Mouse (Mus musculus) spleen, adult 2 months (tissue): ENCODE measurements around the gene Mief1. TPM values are rescaled to one million over a fixed set of nuclear protein-coding genes. Genes with fewer than 3 reads are reported as not detected.

Experiments
- DNase-seq, 2 experiments: peaks; one replicate each; pipeline versions ENCODE4 v3.0.0 to v3.0.0-alpha.2; 2012 to 2021; ENCODE audit warnings: low spot score in 2 of 2, low read depth in 1 of 2
- H3K27ac ChIP-seq: fragments of 200-500 bp; 2 replicates; pipeline ENCODE4 v1.5.1; 2012; ENCODE audit warnings: low read length, inconsistent platforms; ENCODE audit not compliant: insufficient read depth
- H3K27me3 ChIP-seq: fragments of 200-500 bp; 2 replicates; pipeline ENCODE4 v1.6.1; 2012; ENCODE audit warnings: mild to moderate bottlenecking, moderate library complexity, low read length, inconsistent platforms; ENCODE audit not compliant: control insufficient read depth, insufficient read depth
- H3K36me3 ChIP-seq: fragments of 200-500 bp; 2 replicates; pipeline ENCODE4 v1.6.1; 2012; ENCODE audit warnings: mild to moderate bottlenecking, low read length, inconsistent platforms; ENCODE audit not compliant: control insufficient read depth, insufficient read depth
- H3K4me1 ChIP-seq: fragments of 200-500 bp; 2 replicates; pipeline ENCODE4 v1.6.1; 2011; ENCODE audit warnings: inconsistent platforms; ENCODE audit not compliant: control insufficient read depth, insufficient read depth, insufficient read length
- H3K4me3 ChIP-seq: fragments of 200-500 bp; 2 replicates; pipeline ENCODE4 v1.5.1; 2011; ENCODE audit warnings: mild to moderate bottlenecking, inconsistent platforms; ENCODE audit not compliant: insufficient read depth, insufficient read length; ENCODE audit errors: extremely low read depth
- CTCF ChIP-seq: fragments of 200-500 bp; IDR thresholded peaks from 2 replicates; pipeline ENCODE4 v1.5.1; 2011; ENCODE audit warnings: mild to moderate bottlenecking, inconsistent platforms; ENCODE audit not compliant: insufficient read depth, insufficient read length, insufficient replicate concordance; ENCODE audit errors: extremely low read depth
- POLR2A ChIP-seq: fragments of 200-500 bp; IDR thresholded peaks from 2 replicates; pipeline ENCODE4 v1.6.1; 2011; ENCODE audit warnings: low read depth, low read length, inconsistent platforms
- WGBS: fragments of 180-500 bp; shearing (Covaris S2); methylation state at CpG from one replicate; pipeline ENCODE4 v1.1.7; 2018; 5-methylcytosine and 5-hydroxymethylcytosine counted together
- polyA plus RNA-seq: library from polyadenylated mRNA; depleted of rRNA; stranded (reverse); fragments of >200 nt; gene quantifications from 2 replicates; pipeline ENCODE4 v1.2.3, GENCODE M21; 2012

The Mief1 gene
- polyA plus RNA-seq, 1 experiment, result 11.7 TPM

GRCm38 (mm10) chr15:80261100-80261499 lies 27.3 kb downstream of the Mief1 start:
- H3K4me3 ChIP-seq, result no peak overlapping the region
- peaks cover 26% of the 10 kb centered on the region for H3K36me3 ChIP-seq
- peaks cover 11% of the 10 kb centered on the region; the same call in 1 of the 2 replicates for H3K4me1 ChIP-seq
- 87% methylated on average over 7 of the region's 7 CpGs for WGBS
- H3K27me3 ChIP-seq, result no peaks in the 10 kb centered on the region
- no peak overlapping the region for H3K27ac ChIP-seq
- TF ChIP-seq CTCF (no peak), POLR2A (no peak)
- DNase-seq, result no peak

GRCm38 (mm10) chr15:80263610-80264575 lies 30.1 kb downstream of the Mief1 start, which contains the start of gene Rps19bp1:
Rps19bp1 (minus strand) TSS chr15:80264315.
- DNase-seq, result peak; percentile 85 to 87
- Histone ChIP-seq H3K4me3 (peak within 1 kb of the TSS; percentile 85), H3K27me3 (no peaks in the 10 kb centered on the region), H3K4me1 (peaks cover 6% of the 10 kb centered on the region; the same call in 1 of the 2 replicates), H3K36me3 (peaks cover 6% of the 10 kb centered on the region; the same call in 1 of the 2 replicates), H3K27ac (peak within 1 kb of the TSS; percentile 43)
- under 1% methylated on average over 66 of the region's 66 CpGs for WGBS
- TF ChIP-seq CTCF (no peak), POLR2A (peak; percentile 57)

DNA sequence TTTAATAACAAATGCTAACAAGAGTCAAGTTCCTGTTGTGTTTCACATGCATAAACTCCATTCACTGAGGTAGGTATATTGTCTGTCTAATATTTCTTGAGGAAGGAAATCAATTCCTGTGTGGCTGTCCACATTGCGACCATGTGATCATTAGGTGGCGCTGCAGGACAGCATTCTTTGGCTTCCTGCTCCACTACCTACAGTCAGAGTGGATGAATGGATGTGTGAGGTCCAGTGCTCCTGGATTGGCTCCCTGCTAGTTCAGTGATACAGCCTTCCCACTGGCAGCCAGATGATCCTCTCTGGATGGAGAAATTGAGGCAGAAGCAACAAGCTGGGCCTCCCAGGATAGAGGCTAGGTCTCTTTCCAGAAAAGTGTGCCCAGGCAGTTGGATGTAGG lies 32.5 kb downstream of the Mief1 start:
- TF ChIP-seq CTCF (peak; percentile 75; the same call in 1 of the 2 replicates), POLR2A (no peak)
- 0% methylated on average over 2 of the region's 2 CpGs for WGBS
- Histone ChIP-seq H3K4me1 (peaks cover 6% of the 10 kb centered on the region; the same call in 1 of the 2 replicates), H3K27me3 (no peaks in the 10 kb centered on the region), H3K4me3 (no peak overlapping the region), H3K36me3 (no peaks in the 10 kb centered on the region), H3K27ac (no peak overlapping the region)
- peak; percentile 51 to 69 for DNase-seq

- 0 out of 2 replicates have a peak, but pooled peaks cover 2% of the 10 kb centered on the region for H3K27me3 ChIP-seq
- H3K4me3 ChIP-seq, result no peak overlapping the region
- no peaks in the 10 kb centered on the region for H3K36me3 ChIP-seq
- no peaks in the 10 kb centered on the region for H3K4me1 ChIP-seq
- WGBS, result 79% methylated on average over 3 of the region's 3 CpGs
- TF ChIP-seq POLR2A (no peak), CTCF (no peak)
- no peak overlapping the region for H3K27ac ChIP-seq
- no peak for DNase-seq
These were observed 38.1 kb downstream of the Mief1 start for GRCm38 (mm10) chr15:80271858-80272396.

GRCm38 (mm10) chr15:80277107-80277506 lies 43.3 kb downstream of the Mief1 start:
- 0 out of 2 replicates have a peak, but pooled peaks cover 2% of the 10 kb centered on the region for H3K27me3 ChIP-seq
- H3K4me3 ChIP-seq, result no peak overlapping the region
- 40% methylated on average over 9 of the region's 9 CpGs for WGBS
- H3K36me3 ChIP-seq, result no peaks in the 10 kb centered on the region
- no peak for TF ChIP-seq POLR2A
- no peak for TF ChIP-seq CTCF
- no peaks in the 10 kb centered on the region for H3K4me1 ChIP-seq
- H3K27ac ChIP-seq, result no peak overlapping the region
- no peak for DNase-seq

DNA sequence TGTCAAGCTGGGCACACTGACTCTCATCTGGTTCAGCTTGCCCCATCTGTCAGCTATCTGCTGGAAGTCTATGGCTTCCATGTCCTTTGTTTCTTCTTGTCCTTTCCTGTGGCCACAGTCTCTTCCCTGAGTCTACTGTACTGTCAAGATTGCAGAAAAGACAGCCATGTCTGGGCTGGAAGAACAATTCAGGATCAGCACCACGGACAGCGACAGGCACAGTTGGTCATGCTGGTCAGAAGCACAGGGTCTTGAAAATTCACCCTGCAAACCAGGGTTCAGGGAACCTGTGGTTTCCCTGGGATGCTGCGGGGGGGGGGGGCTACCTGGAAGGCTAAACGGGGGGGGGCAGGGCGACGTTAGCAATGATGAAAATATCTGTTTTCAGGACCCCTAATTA lies 43.8 kb downstream of the Mief1 start:
- no peak for DNase-seq
- 1% methylated on average over 6 of the region's 6 CpGs for WGBS
- Histone ChIP-seq H3K4me1 (no peaks in the 10 kb centered on the region), H3K27me3 (0 out of 2 replicates have a peak, but pooled peaks cover 2% of the 10 kb centered on the region), H3K36me3 (no peaks in the 10 kb centered on the region), H3K27ac (no peak overlapping the region), H3K4me3 (no peak overlapping the region)
- no peak for TF ChIP-seq POLR2A
- no peak for TF ChIP-seq CTCF
